Mouse (Mus musculus) thymus, postnatal 0 days (tissue): ENCODE results near the gene Hoxb5. TPM values are rescaled to one million over a fixed set of nuclear protein-coding genes. Genes with fewer than 3 reads are reported as not detected.
A peak's percentile ranks its signal among the peaks of the same experiment; 100 is the strongest.

Experiments
- DNase-seq: peaks from one replicate; pipeline ENCODE4 v3.0.0-alpha.2; 2015; ENCODE audit warnings: low spot score
- polyA plus RNA-seq: library from polyadenylated mRNA; unstranded; fragments of >200 nt; fragmentation: Nextera tagmentation; extraction: Ambion mirVana; gene quantifications from 2 replicates; pipeline ENCODE4 v1.2.1, GENCODE M21; 2015

The Hoxb5 gene
- polyA plus RNA-seq, 1 experiment from 2014 or later: 0.16 TPM

GRCm38 (mm10) chr11:96271541-96272011, 31.6 kb upstream of the Hoxb5 start:
- no peak for DNase-seq

- no peak for DNase-seq
Observed at GRCm38 (mm10) chr11:96272024-96272921, 30.9 kb upstream of the Hoxb5 start.

DNA sequence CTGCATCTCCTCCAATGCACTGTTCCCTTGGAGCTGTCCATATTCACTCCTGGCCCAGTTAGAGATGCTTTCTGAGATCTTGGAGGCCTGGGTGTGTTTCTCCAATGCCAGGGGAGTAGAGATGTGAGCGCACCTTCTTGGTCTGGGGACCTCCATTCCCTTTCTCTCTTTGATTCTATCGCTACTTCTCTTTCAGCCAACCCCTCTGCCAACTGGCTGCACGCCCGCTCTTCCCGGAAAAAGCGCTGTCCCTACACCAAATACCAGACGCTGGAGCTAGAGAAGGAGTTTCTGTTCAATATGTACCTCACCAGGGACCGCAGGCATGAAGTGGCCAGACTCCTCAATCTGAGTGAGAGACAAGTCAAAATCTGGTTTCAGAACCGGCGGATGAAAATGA, 28.7 kb upstream of the Hoxb5 start:
- DNase-seq: no peak

DNA sequence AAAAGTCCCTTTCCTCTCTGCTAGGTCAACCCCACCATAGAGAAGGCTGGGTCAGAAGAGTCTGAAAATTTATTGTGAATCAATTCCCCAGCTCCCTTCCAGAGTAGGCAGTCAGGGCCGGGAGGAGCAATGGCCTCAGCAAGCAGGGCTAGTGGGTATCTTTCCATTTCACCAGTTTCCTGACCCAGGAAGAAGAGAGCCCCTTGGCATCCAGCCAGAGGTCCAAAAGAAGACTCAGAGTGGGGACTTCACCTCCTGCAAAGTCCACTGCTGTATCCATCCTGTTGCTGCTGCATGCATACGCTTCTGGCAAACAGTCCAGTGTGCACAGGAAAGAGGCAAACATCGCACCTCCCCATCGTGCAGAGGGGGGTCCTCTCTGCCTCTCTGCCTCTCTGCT, 27.2 kb upstream of the Hoxb5 start:
- no peak for DNase-seq

GRCm38 (mm10) chr11:96277151-96278044, 25.7 kb upstream of the Hoxb5 start:
- no peak for DNase-seq

GRCm38 (mm10) chr11:96278324-96278723, 24.8 kb upstream of the Hoxb5 start:
- DNase-seq: no peak

DNA sequence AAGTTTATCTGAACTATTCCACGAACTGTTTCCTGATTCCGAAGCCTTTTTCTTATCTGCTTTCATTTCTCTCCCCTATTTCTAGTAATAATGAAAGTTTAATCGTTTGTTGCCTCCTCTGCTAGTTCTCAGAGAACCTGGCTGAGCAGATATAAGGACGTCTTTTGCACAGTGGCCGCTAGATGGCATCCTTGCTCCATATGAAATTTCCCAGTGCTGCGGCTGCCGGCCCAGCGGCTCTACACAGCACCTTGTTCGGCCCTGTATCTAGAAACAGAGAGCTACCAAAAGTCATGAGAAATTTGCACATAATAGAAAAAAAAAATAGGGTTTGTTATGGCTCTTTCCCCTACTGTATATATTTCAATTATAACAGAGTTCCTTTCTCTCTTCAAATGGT, 24.4 kb upstream of the Hoxb5 start:
- peak; percentile 81 for DNase-seq

- no peak for DNase-seq
Observed at GRCm38 (mm10) chr11:96279421-96280233, 23.5 kb upstream of the Hoxb5 start.

DNA sequence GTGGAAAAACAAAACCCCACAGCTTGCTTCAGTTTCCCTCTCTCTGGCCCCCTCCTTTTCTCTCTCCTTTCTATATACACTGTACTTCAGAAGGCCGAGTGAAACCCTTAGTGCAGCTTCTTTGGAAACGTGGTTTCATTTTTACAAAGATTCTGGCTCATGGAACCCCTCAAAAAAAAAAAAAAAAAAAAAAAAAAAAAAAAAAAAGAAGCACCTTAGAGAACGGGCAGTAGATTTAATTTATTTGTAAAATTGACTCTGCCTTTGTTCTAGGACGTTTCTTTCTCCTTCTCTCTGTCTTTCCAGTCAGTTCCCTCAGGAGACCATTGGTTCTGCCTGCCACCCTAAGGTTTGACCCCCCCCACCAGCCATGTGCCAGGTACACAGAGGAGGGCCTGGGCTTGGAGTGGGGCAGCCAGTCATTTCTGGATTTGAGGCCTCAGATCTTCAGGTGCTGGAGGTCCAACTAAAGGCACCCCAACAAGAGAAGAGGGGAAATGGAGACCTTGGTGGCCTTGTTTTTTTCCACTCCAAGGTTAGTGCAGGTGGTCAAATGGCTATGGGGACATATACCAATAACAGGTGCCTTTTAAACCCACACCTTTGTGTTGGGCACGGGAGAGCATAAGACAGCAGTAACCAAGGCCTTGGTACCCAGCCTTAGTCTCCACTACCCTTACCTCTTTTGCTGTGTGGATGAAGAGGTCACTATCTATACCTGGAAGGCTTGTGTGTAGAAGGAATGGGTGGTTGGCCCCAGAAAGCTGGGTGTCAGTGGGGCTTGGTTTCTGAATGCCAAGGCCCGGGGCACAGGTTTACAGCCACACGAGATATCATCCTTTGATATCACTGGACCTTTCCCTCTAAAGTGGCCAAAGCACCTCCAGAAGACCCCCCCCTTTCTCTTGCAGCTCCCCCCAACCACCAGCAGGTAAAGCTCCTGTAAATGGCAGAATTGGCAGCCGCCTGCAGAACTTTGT, 22.4 kb upstream of the Hoxb5 start:
- no peak for DNase-seq

DNA sequence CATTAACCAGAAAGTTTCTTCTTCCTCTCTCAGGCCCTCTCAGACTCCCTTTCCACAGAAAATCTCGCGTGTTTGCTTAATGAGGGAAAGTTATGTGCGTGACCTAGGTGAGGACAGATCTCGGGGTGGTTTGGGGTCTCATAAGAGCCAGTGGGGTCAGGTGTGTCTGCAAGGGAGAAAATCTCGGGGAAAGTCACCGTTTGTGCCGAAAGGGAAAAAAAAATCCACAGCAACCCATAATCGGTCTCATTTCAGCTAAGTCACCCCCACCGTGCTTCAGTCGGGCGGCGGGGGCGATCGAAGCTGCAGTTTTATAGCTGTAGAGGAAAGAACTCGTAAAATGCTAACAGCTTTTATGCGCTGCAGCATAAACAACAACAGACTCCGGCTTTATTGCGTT, 21.7 kb upstream of the Hoxb5 start:
- DNase-seq: no peak

GRCm38 (mm10) chr11:96281855-96282570, 21.1 kb upstream of the Hoxb5 start, which contains the start of gene Hoxb8:
Hoxb8 (plus strand) TSS chr11:96281905.
- DNase-seq: no peak

- DNase-seq: no peak
Observed at GRCm38 (mm10) chr11:96282795-96283430, 20.2 kb upstream of the Hoxb5 start.

DNA sequence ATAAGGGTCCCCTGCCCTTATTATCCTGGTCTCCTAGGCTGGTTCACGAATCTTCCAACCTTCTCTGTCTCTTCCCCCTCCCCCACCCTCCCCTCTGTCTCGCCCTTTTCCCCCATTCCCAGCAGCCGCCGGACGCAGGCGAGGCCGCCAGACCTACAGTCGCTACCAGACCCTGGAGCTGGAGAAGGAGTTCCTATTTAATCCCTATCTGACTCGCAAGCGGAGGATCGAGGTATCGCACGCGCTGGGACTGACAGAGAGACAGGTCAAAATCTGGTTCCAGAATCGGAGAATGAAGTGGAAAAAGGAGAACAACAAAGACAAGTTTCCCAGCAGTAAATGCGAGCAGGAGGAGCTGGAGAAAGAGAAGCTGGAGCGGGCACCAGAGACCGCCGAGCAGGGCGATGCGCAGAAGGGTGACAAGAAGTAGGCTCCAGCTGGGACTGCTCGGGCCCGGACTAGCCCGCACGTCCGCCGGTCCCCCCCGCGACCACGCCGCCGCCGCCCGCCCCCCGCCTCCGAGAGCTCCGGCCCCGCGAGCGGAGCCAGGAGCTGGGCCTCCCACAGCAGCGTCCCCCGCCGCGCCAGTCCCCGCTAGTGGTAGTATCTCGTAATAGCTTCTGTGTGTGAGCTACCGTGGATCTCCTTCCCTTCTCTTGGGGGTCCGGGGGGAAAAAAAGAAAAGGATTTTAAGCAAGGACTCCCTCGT, 18.9 kb upstream of the Hoxb5 start:
- peak; percentile 29 for DNase-seq

DNA sequence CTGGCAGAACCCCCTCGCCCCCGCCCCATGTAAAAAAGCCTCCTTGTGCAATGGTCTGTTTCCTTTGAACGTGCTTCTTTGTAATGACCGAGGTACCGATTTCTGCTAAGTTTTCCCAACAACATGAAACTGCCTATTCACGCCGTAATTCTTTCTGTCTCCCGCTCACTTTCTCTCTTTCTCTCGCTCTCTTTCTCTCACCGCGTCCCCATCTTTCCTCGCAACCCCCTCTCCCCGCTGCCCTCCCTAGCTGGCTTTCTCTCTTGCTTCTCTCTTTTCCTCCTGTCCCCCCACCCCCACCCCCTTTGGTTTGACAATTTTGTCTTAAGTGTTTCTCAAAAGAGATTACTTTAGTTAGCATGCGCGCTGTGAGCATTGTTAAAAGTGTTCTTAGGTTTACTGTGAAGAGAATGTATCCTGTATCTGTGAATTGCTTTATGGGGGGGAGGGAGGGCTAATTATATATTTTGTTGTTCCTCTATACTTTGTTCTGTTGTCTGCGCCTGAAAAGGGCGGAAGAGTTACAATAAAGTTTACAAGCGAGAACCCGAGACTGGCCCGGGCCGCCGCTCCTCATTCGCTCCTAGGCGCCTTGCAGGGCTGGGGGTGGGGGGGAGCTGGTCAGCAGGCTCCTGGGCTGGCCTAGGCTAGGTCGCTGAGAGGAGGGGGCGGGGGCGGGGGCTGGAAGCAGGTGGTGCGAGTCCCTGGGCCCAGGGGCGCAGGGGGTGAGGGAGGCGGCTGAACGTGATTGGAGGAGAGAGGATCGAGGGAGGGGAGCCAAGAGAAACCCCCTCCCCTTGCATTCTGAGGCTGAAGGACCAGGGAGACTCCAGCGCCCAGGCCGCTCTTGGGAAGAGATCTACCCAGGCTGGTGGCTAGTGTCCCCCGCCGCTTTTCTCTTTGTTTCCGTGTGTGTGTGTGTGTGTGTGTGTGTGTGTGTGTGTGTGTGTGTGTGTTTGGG, 18.1 kb upstream of the Hoxb5 start:
- no peak for DNase-seq

- DNase-seq: no peak
Observed at GRCm38 (mm10) chr11:96285771-96286738, 17.1 kb upstream of the Hoxb5 start, which contains the start of gene Hoxb7. Hoxb7 (plus strand) TSS chr11:96286623.
